ENCODE assay signal across 27 mouse cellular contexts in genomic region chr9:77488611-77489010, GRCm38 (mm10).
"Had no signal": no experiment of that assay in that cellular context is flagged by ENCODE, and none has a peak within 500 bp of the region (broad histone marks: within the 10 kb centered on the region; RNA-seq: fewer than 3 reads in every experiment).

No protein-coding gene starts in this region.

- H3K9ac ChIP-seq: heart, embryonic 12.5 days; hindbrain, embryonic 12.5 days; hindbrain, embryonic 14.5 days; intestine, embryonic 15.5 days; limb, embryonic 13.5 days; limb, embryonic 15.5 days; liver, embryonic 12.5 days; liver, embryonic 14.5 days had no signal

- H3K27ac ChIP-seq: heart, adult 2 months; heart, embryonic 10.5 days; hindbrain, embryonic 10.5 days; hindbrain, embryonic 12.5 days; hindbrain, embryonic 14.5 days; intestine, embryonic 15.5 days; layer of hippocampus, adult 2 months; limb, embryonic 13.5 days; limb, embryonic 15.5 days; liver, embryonic 12.5 days; liver, embryonic 14.5 days had no signal

- H3K9me3 ChIP-seq: heart, embryonic 10.5 days; heart, embryonic 12.5 days; hindbrain, embryonic 10.5 days; hindbrain, embryonic 12.5 days; intestine, embryonic 15.5 days; limb, embryonic 13.5 days; limb, embryonic 15.5 days; liver, embryonic 12.5 days had no signal

- H3K4me3 ChIP-seq: heart, adult 2 months; heart, embryonic 10.5 days; heart, embryonic 12.5 days; hindbrain, embryonic 10.5 days; hindbrain, embryonic 12.5 days; intestine, embryonic 15.5 days; layer of hippocampus, adult 2 months; limb, embryonic 13.5 days; limb, embryonic 15.5 days; liver, embryonic 12.5 days had no signal

- H3K36me3 ChIP-seq: hindbrain, embryonic 10.5 days; hindbrain, embryonic 12.5 days; intestine, embryonic 15.5 days; limb, embryonic 13.5 days; limb, embryonic 15.5 days; liver, embryonic 12.5 days had no signal

- H3K4me1 ChIP-seq: hindbrain, embryonic 12.5 days; intestine, embryonic 15.5 days; limb, embryonic 15.5 days; liver, embryonic 12.5 days had no signal

- H3K27me3 ChIP-seq: heart, embryonic 12.5 days; hindbrain, embryonic 12.5 days; intestine, embryonic 15.5 days; limb, embryonic 13.5 days; limb, embryonic 15.5 days; liver, embryonic 12.5 days had no signal

- DNase-seq: gastrocnemius, postnatal 10 days; gastrocnemius, postnatal 25 days; heart, adult 2 months; heart, postnatal 10 days; heart, postnatal 4 days; kidney, adult 18-20 months; kidney, adult 8-10 months; kidney, postnatal 10 days; kidney, postnatal 25 days; kidney, postnatal 4 days; layer of hippocampus, adult 9-11 months; layer of hippocampus, postnatal 36 days; left cerebral cortex, postnatal 4 days had no signal

- H3K4me2 ChIP-seq: heart, embryonic 12.5 days; hindbrain, embryonic 12.5 days; hindbrain, embryonic 14.5 days; intestine, embryonic 15.5 days; limb, embryonic 13.5 days; limb, embryonic 15.5 days; liver, embryonic 12.5 days had no signal

- ATAC-seq: hindbrain, embryonic 16.5 days; inflammation-experienced regulatory T-cells, adult 6 months; intestine, embryonic 15.5 days; intestine, postnatal 0 days; liver, embryonic 12.5 days had no signal
